Comparison of ENCODE assay signal across 8 mouse cellular contexts in genomic region chr19:46395109-46396009, GRCm38 (mm10). TPM values are rescaled to one million over a fixed set of nuclear protein-coding genes. Genes with fewer than 3 reads are reported as not detected.
A peak's percentile ranks its signal among the peaks of the same experiment; 100 is the strongest.
DNase-seq lines count a peak whose midpoint lies in the region; ATAC-seq and TF ChIP-seq lines count a peak whose summit lies in the region.

Actr1a (minus strand) TSS chr19:46395748.

- peak within 1 kb of the TSS; percentile 93 for H3K4me3 ChIP-seq in forebrain, embryonic 15.5 days
- peak within 1 kb of the TSS; percentile 96 for H3K4me3 ChIP-seq in lung, adult 2 months (replicated peaks; ENCODE audit: extremely low read depth, low read depth, low read length)

- under 1% methylated on average over 51 of the region's 51 CpGs for WGBS in forebrain, embryonic 15.5 days
- under 1% methylated on average over 51 of the region's 51 CpGs for WGBS in lung, adult 2 months

- H3K27me3 ChIP-seq in forebrain, embryonic 15.5 days: no peaks in the 10 kb centered on the region

- peak within 1 kb of the TSS; percentile 94 for H3K9ac ChIP-seq in forebrain, embryonic 15.5 days (replicated peaks)

- peak; percentile 98 for TF ChIP-seq POLR2A in lung, adult 2 months (IDR thresholded peaks at IDR 0.05; ENCODE audit: borderline replicate concordance, extremely low read depth, low read depth, low read length)

- H3K4me2 ChIP-seq in forebrain, embryonic 15.5 days (replicated peaks): peak within 1 kb of the TSS; percentile 94

- H3K36me3 ChIP-seq in forebrain, embryonic 15.5 days: no peaks in the 10 kb centered on the region

- no peaks in the 10 kb centered on the region for H3K9me3 ChIP-seq in forebrain, embryonic 15.5 days

- peak; percentile 97 for ATAC-seq in forebrain, embryonic 15.5 days (replicated peaks)
- ATAC-seq in neutrophil, adult 5-6 weeks (ENCODE audit: extremely low read depth, insufficient number of reproducible peaks, low FRiP score, poor library complexity, severe bottlenecking): peak; percentile 82

- intact Hi-C loops in heart, postnatal 25 days (cut with DNase I): loop anchor here (2.0 to 10.0 kb wide), 5 partner anchors 49 to 167 kb away; partner anchors contain the start of gene Trim8

- peaks cover 49% of the 10 kb centered on the region for H3K4me1 ChIP-seq in forebrain, embryonic 15.5 days
- peaks cover 25% of the 10 kb centered on the region for H3K4me1 ChIP-seq in lung, adult 2 months (ENCODE audit: control insufficient read depth, insufficient read depth, low read length)

- peak within 1 kb of the TSS; percentile 93 for H3K27ac ChIP-seq in forebrain, embryonic 15.5 days (replicated peaks)

- peak; percentile 99 for DNase-seq in ES-CJ7 (ENCODE audit: low read depth, low spot score)
- peak; percentile 96 for DNase-seq in cerebellum, adult 11 months
- peak; percentile 93 for DNase-seq in heart, postnatal 25 days (ENCODE audit: low spot score)
- peak; percentile 95 to 99 for DNase-seq in layer of hippocampus, adult 18-20 months (ENCODE audit: low spot score in 2 of 2)
- peak; percentile 94 for DNase-seq in lung, adult 2 months
- peak; percentile 93 to 94 for DNase-seq in thymus, adult 18-20 months

- no peak for TF ChIP-seq CTCF in lung, adult 2 months (IDR thresholded peaks at IDR 0.05; ENCODE audit: insufficient read depth, low read length)

RNA-seq across cellular contexts. Expression of gene Actr1a, which starts in this region (rescaled TPM):
- 374 and 380 TPM in 2 replicates for polyA plus RNA-seq in forebrain, embryonic 15.5 days (2015; fragmentation: Nextera tagmentation; extraction: Ambion mirVana)
- total RNA-seq in heart, postnatal 25 days (2021): 10 to 100 TPM; 89.3 to 94.8 TPM
- total RNA-seq in layer of hippocampus, adult 18-20 months (2021): 100 to 1,000 TPM; 192 to 196 TPM
- polyA plus RNA-seq in lung, adult 2 months (2012; rRNA removed): 85.4 and 112 TPM in 2 replicates
- 105 and 111 TPM in 2 replicates for total RNA-seq in neutrophil, adult 5-6 weeks (2017)

Comparison
In these comparisons a context has a peak if more than half of its experiments do, and no peak if none do; other contexts are left out.
1. Peak in every context shown above with its lines: DNase-seq, ATAC-seq, H3K4me3 ChIP-seq and H3K27ac ChIP-seq.